Mouse (Mus musculus) kidney, postnatal 4 days (tissue): ENCODE measurements around the gene Stk10.
A peak's percentile ranks its signal among the peaks of the same experiment; 100 is the strongest.
"Not testable (repeated sequence)": the region's sequence is repeated elsewhere in the genome, so short reads cannot be mapped to it uniquely, and the experiment has no call there.

Experiments used
- DNase-seq, 2 experiments: peaks; one replicate each; pipeline ENCODE4 v3.0.0; 2021; ENCODE audit warnings: mixed read lengths in 2 of 2

Stk10 gene

GRCm38 (mm10) chr11:32605131-32605860 lies 72.2 kb downstream of the Stk10 start:
- peak; percentile 44 to 61 for DNase-seq

DNA sequence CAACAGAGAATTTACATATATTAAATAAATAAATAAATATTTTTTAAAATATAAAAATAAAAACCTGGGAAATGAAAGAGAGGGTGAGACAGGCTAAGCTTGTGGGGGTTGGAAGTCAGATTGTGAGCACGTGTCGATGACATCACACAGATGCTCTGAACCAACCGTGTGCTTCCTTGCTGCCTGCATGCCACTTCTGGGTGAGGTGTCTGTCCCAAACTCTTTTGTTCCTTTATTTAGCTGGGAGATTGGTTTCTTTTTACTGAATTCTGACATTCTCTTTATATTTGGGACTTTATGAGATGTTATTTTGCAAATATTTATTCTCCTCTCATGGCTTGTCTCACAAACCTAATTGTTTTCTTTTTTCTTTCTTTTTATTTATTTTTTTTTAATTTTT lies 72.8 kb downstream of the Stk10 start:
- no peak for DNase-seq

- DNase-seq = no peak
Observed at GRCm38 (mm10) chr11:32607319-32607718, 74.2 kb downstream of the Stk10 start.

- DNase-seq = no peak
Observed at GRCm38 (mm10) chr11:32610616-32611015, 77.5 kb downstream of the Stk10 start.

- DNase-seq = no peak
Observed at GRCm38 (mm10) chr11:32612304-32612703, 79.2 kb downstream of the Stk10 start.

GRCm38 (mm10) chr11:32614463-32614862 lies 81.4 kb downstream of the Stk10 start:
- no peak for DNase-seq

GRCm38 (mm10) chr11:32615561-32615960 lies 82.5 kb downstream of the Stk10 start:
- no peak for DNase-seq

GRCm38 (mm10) chr11:32616091-32616490 lies 83.0 kb downstream of the Stk10 start:
- no peak for DNase-seq

DNA sequence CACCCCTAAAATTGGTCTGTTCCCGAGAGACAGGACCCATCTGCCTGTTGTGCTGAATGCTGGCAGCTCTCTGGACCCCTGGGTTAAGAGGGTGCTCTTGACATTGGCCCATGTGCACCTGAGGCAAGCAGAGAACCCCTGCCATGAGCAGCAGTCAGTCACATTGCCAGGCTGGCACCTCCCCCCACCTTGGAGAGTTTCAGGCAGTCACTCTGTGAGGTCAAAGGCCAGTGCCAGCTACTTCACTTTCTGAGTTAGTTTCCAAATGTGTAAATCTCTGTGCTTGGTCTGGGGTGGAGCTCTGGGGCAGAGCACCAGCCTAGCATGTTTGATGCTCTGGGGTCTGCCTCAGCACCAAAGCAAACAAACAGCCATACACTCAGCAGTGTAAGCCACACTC lies 84.9 kb downstream of the Stk10 start:
- no peak for DNase-seq

DNA sequence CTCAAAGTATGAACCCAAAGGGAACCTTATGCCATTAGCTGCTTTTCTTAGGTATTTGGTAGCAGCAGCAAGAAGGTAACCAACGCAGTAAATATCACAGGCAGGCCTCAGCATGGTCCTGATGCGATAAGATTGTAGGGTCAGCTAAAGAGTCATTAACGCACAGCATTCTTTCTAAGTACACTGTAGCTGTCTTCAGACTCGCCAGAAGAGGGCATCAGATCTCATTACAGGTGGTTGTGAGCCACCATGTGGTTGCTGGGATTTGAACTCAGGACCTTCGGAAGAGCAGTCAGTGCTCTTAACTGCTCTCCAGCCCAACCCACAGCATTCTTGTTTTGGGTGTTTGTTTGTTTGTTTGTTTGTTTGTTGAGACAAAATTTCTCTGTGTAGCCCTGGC lies 85.5 kb downstream of the Stk10 start:
- not testable (repeated sequence) for DNase-seq

GRCm38 (mm10) chr11:32619257-32619816 lies 86.2 kb downstream of the Stk10 start:
- peak; percentile 46 to 71 for DNase-seq

- no peak for DNase-seq
Observed at GRCm38 (mm10) chr11:32619866-32620456, 86.9 kb downstream of the Stk10 start.

DNA sequence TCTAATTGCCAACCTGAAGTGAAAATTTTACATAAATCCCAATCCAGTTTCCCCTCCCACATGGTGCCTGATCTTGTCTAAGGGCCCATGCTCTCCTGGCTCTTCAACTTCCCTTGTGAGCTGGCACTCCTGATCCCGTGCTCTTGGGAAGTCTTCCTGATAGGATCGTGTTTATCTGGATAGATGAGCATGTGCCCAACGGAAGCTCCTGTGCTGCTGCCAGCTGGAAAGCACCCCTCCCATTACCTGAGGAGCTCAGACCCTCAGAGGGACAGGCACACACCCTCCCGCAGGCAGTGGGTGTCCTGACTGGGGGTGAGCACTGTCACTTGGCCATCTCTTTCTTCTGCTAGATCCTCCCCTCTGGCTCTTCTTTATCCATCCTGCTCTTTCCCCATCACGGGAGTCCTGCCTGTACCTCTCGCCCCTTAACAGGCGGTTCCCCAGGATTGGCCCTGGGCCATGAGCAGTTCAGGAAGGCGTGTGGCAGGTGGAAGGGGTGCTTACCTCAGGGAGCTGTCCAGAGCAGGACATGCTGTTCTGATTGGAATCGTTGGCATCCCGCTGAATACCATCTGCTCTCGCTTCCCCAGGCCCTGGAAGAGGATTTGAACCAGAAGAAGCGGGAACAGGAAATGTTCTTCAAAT lies 88.8 kb downstream of the Stk10 start:
- no peak for DNase-seq

GRCm38 (mm10) chr11:32622479-32623190 lies 89.5 kb downstream of the Stk10 start:
- DNase-seq = no peak

GRCm38 (mm10) chr11:32623236-32623635 lies 90.1 kb downstream of the Stk10 start:
- DNase-seq = no peak

GRCm38 (mm10) chr11:32623912-32624311 lies 90.8 kb downstream of the Stk10 start:
- no peak for DNase-seq

- peak; percentile 82 to 87 for DNase-seq
Observed at GRCm38 (mm10) chr11:32625677-32626076, 92.6 kb downstream of the Stk10 start.

GRCm38 (mm10) chr11:32626079-32626478 lies 93.0 kb downstream of the Stk10 start:
- no peak for DNase-seq

- no peak for DNase-seq
Observed at GRCm38 (mm10) chr11:32627900-32628299, 94.8 kb downstream of the Stk10 start.

DNA sequence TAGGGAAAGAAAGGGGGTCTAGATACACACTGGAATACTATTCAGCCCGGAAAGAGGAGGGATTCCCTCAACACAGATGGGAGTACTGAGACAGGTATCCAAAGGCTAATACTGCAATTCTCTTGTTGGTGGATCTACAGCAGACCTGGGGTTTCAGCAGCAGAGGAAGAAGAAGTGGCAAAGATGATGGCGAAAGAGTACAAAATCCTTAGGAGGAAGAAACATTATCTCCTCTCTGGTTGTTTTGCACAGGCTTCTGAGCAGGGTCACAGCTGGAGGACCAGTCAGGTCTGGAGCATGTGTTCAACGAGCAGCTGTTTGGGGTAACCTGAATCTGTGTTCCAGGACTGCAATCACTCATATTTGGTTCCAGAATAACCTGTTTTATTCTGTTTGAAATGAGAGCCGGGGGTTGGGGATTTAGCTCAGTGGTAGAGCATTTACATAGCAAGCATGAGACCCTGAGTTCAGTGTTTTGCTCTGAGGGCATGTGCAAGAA lies 96.7 kb downstream of the Stk10 start:
- no peak for DNase-seq

GRCm38 (mm10) chr11:32632671-32633070 lies 99.6 kb downstream of the Stk10 start:
- no peak for DNase-seq

- no peak for DNase-seq
Observed at GRCm38 (mm10) chr11:32633542-32633941, 100.4 kb downstream of the Stk10 start.

GRCm38 (mm10) chr11:32634143-32634542 lies 101.0 kb downstream of the Stk10 start:
- no peak for DNase-seq
